Mouse (Mus musculus): ENCODE results near the gene Cstb. TPM values are rescaled to one million over a fixed set of nuclear protein-coding genes. Genes with fewer than 3 reads are reported as not detected.

The Cstb gene
- total RNA-seq, 2 experiments from 2014 or later, result 29.9 to 34.9 TPM

DNA sequence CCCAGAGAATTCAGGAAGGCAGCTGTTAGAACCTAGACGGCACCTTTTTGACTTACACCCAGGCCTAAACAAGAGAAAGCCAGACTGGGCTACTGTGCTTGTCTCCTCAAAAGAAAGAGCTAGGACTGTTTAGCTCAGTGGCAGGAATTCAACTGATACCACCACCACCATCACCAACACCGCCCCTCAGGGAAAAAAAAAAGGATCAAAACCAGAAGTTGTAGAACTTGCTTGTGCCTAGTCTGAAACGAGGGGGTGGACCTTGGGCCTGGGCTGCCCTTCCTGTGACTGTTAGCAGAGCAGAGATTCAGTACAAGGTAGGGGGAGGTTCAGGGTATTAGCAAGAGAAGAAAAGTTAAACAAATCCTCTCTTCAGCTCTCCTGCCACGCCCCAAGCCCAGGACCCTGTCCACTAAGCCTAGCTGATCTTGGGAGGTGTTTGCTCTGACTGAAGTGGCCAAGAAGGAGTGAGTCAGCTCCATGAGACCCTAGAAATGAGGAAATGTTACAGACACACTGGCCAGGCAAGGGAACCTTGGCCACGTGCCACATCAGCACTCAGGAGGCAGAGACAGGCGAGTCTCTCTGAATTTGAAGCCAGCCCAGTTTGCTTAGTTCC is 757 bp downstream of the Cstb start:
- peak overlapping the region; percentile 98 for H3K27ac ChIP-seq
- TF ChIP-seq CTCF (conservative IDR thresholded peaks at IDR 0.05), result no peak
- no peak for DNase-seq (ENCODE audit: low spot score in 2 of 2)

DNA sequence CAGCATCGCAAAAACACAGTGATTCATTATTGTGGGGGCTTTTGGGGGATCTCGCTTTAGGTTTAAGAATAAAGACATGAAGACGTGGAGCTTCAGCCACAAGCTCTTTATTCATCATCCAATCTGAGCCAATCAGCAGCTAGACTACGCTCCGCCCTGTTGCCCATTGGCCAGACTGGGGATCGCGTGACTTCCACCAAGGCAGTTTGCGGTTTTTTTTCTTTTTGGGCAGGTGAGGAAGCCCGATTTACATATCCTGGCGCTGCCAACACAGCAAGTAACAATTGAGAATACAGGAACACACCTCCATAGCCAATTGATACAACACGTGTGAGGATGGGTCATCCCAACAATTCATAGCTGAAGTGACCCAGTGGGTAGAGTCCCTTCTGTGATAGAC is 2.6 kb downstream of the Cstb start:
- TF ChIP-seq CTCF (conservative IDR thresholded peaks at IDR 0.05), result no peak
- DNase-seq (ENCODE audit: low spot score in 2 of 2), result no peak
- Histone ChIP-seq H3K4me3 (no peak overlapping the region), H3K27ac (no peak overlapping the region)

More for the DNA sequence above, 757 bp downstream of the Cstb start:
- H3K4me3 ChIP-seq, result peak overlapping the region; percentile 83

- Histone ChIP-seq H3K27ac (no peak overlapping the region), H3K4me3 (no peak overlapping the region)
- no peak for TF ChIP-seq CTCF (conservative IDR thresholded peaks at IDR 0.05)
- DNase-seq (ENCODE audit: low spot score in 2 of 2), result no peak
Measured at GRCm38 (mm10) chr10:78429180-78429579, 3.7 kb downstream of the Cstb start.

DNA sequence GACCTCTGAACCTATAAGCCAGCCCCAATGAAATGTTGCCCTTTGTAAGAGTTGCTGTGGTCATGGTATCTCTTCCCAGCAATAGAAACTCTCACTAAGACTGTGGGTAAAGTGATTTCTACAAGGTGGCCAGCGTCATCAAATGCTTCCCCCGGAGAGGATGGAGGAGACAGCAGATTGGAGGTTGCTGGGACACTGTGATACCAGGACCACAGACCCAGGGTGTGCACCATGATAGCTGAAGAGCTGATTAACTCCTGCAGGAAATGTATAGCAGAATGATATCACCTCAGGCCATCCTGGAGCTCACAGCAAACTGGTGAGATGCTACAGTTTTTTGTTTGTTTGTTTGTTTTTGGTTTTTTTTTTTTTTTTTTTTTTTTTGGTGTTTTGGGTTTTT is 4.3 kb downstream of the Cstb start:
- no peak overlapping the region for H3K4me3 ChIP-seq
- DNase-seq (ENCODE audit: low spot score in 2 of 2), result no peak
- H3K27ac ChIP-seq, result no peak overlapping the region
- no peak for TF ChIP-seq CTCF (conservative IDR thresholded peaks at IDR 0.05)

- no peak for DNase-seq (ENCODE audit: low spot score in 2 of 2)
- Histone ChIP-seq H3K27ac (no peak overlapping the region), H3K4me3 (no peak overlapping the region)
- TF ChIP-seq CTCF (conservative IDR thresholded peaks at IDR 0.05), result no peak
Measured at GRCm38 (mm10) chr10:78432853-78433252, 7.4 kb downstream of the Cstb start.

GRCm38 (mm10) chr10:78438094-78438493 is 12.6 kb downstream of the Cstb start:
- peak; percentile 74 to 92 for DNase-seq (ENCODE audit: low spot score in 2 of 2)
- peak overlapping the region; percentile 39; the same call in 1 of the 2 replicates for H3K27ac ChIP-seq
- H3K4me3 ChIP-seq, result no peak overlapping the region
- peak; percentile 99 for TF ChIP-seq CTCF (conservative IDR thresholded peaks at IDR 0.05)

DNA sequence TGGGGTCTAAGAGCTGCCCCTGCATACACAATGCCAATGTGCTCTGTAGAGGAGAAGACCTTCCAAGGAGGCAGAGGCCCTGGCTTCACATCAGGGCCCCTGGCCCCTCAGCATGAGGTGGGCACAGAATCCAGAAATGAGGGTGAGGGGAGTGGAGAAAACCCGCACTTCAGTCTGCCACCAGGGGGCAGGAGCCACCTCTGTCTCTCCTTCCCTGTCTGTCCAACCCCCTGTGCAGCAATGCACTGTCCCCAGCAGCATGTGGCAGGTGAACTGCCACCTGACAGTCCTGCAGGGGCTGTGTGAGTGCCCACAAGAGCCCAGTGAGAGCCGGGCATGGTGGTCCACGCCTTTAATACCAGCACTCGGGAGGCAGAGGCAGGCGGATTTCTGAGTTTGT is 14.1 kb downstream of the Cstb start:
- H3K4me3 ChIP-seq, result no peak overlapping the region

GRCm38 (mm10) chr10:78439990-78440389 is 14.5 kb downstream of the Cstb start:
- H3K27ac ChIP-seq, result no peak overlapping the region
- no peak overlapping the region for H3K4me3 ChIP-seq
- no peak for TF ChIP-seq CTCF (conservative IDR thresholded peaks at IDR 0.05)
- DNase-seq (ENCODE audit: low spot score in 2 of 2), result no peak

More for the DNA sequence above, 14.1 kb downstream of the Cstb start:
- no peak overlapping the region for H3K27ac ChIP-seq
- TF ChIP-seq CTCF (conservative IDR thresholded peaks at IDR 0.05), result peak; percentile 74
- no peak for DNase-seq (ENCODE audit: low spot score in 2 of 2)

- TF ChIP-seq CTCF (conservative IDR thresholded peaks at IDR 0.05), result peak; percentile 89
- Histone ChIP-seq H3K4me3 (no peak overlapping the region), H3K27ac (no peak overlapping the region)
- DNase-seq (ENCODE audit: low spot score in 2 of 2), result peak in 1 of 2 experiments; percentile 48
Measured at GRCm38 (mm10) chr10:78440812-78441211, 15.3 kb downstream of the Cstb start.

DNA sequence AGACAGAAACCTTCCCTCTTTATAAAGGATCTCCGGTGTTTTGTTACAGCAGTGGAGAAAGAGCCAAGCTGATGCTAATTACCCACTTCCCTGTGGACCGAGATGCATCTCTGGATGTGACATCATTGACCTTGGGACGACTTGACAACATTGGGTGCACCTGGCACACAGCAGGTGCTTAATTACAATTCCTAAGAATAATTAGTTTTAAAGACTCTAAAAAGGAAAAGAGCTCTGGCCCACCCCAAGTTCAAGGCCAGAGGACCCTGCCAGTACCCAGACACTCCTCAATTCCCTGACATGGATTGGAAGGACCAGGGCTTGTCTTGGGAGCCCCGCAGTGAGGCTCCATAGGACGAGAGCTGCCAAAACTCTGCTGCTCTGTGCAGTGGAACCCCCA is 16.1 kb downstream of the Cstb start:
- no peak for TF ChIP-seq CTCF (conservative IDR thresholded peaks at IDR 0.05)
- no peak for DNase-seq (ENCODE audit: low spot score in 2 of 2)
- Histone ChIP-seq H3K4me3 (no peak overlapping the region), H3K27ac (no peak overlapping the region)

DNA sequence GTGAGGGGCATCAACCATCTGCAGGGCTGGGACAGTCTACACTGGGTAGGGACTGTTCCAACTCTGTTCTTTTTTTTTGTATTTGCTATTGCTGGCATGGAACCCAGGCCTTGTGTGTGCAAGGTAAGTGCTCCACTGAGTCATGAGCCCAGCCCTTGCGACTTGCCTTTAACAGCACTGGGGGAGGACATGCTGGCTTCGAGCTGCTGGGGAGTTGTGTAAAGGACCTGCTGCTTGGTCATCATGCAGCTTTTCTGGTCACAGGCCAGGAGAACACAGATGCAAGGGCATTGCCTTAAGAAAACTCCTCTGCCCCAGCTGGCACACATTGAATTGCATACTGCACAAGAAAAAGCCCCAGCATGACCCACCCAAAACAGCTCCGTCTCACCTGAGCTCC is 16.8 kb downstream of the Cstb start:
- no peak for TF ChIP-seq CTCF (conservative IDR thresholded peaks at IDR 0.05)
- DNase-seq (ENCODE audit: low spot score in 2 of 2), result no peak
- H3K4me3 ChIP-seq, result no peak overlapping the region
- no peak overlapping the region for H3K27ac ChIP-seq

DNA sequence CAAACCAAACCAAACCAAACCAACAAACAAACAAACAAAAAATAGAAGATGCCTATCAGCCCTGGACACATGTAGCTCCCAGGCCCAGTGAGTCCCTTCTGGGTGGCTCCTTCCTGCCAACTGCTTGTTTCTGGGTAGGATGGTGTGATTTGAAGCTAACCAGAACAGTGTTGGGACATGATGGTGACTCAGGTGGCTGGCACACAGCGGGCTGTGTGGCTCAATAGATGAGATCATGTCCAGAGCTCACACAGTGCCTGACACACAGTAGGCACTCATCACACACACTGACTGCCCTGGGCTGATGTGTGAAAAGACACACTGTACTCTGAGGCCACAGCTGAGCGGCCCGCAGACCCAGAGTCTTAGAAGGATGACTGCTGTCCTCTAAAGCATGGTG is 20.7 kb downstream of the Cstb start:
- no peak overlapping the region for H3K4me3 ChIP-seq
- H3K27ac ChIP-seq, result no peak overlapping the region; the same call in 1 of the 2 replicates
- DNase-seq (ENCODE audit: low spot score in 2 of 2), result no peak
- no peak for TF ChIP-seq CTCF (conservative IDR thresholded peaks at IDR 0.05)

DNA sequence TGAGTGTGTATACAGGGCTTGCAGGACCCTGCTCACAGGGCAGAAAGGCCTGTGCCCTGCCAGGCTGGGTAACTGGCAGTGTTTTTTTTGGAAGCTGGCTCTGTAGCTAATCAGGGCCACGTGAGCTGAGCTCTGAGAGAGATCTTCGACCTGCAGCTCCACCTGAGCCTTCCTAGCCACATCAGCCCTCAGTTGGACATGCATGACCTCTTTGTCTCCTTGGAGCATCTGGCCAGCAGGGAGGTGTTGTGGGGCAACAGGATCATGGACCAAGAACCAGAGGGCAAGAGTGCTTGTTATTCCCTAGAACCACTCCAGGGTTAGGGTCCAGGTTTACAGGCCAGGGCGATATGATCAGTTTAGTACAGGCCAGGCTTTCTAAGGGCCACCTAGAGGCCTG is 21.9 kb downstream of the Cstb start:
- no peak for TF ChIP-seq CTCF (conservative IDR thresholded peaks at IDR 0.05)
- H3K4me3 ChIP-seq, result no peak overlapping the region
- no peak for DNase-seq (ENCODE audit: low spot score in 2 of 2)
- peak overlapping the region; percentile 18; the same call in 1 of the 2 replicates for H3K27ac ChIP-seq

GRCm38 (mm10) chr10:78450761-78451160 is 25.3 kb downstream of the Cstb start:
- peak; percentile 66 for TF ChIP-seq CTCF (conservative IDR thresholded peaks at IDR 0.05)
- no peak for DNase-seq (ENCODE audit: low spot score in 2 of 2)
- Histone ChIP-seq H3K4me3 (no peak overlapping the region), H3K27ac (no peak overlapping the region)
